Mouse (Mus musculus) heart, postnatal 0 days (tissue): ENCODE measurements around the gene Gm4985.

Experiments used
- CTCF ChIP-seq: IDR thresholded peaks from 2 replicates; pipeline ENCODE4 v1.5.1; 2016; ENCODE audit warnings: antibody characterized with exemption, control low read depth, low read depth
- EP300 ChIP-seq: IDR thresholded peaks from 2 replicates; pipeline ENCODE4 v1.6.1; 2016; ENCODE audit warnings: antibody characterized with exemption, low read depth

DNA sequence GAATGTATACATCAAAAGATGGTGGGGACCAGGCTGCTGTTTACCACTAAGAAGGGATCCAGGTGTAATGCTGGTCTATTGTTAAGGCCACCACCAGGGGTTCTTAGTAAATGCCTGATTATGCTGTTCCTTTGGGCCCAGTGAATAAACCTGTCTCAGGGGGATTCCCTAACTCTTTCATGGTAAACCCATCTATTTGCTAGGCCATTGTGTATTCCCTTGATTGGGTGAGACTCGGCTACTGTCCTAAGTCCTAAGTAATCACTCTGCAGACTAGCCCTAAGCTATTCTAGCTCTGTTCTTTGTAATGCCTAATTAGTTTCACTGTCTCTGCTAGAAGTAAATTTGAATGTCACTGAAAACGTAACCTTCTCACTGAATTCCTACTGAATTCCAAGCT, 4.6 kb downstream of the Gm4985 start:
- TF ChIP-seq CTCF, result no peak
- no peak for TF ChIP-seq EP300
